Mouse (Mus musculus): ENCODE measurements around the gene Pip4k2a.

Pip4k2a gene

GRCm38 (mm10) chr2:18954422-18954821 is 43.5 kb downstream of the Pip4k2a start:
- DNase-seq, result no peak

- peak; percentile 29 for DNase-seq
Measured at GRCm38 (mm10) chr2:18952102-18952673, 45.7 kb downstream of the Pip4k2a start.

- DNase-seq, result no peak
Measured at GRCm38 (mm10) chr2:18950758-18951157, 47.2 kb downstream of the Pip4k2a start.

GRCm38 (mm10) chr2:18948741-18949140 is 49.2 kb downstream of the Pip4k2a start:
- DNase-seq, result no peak

- no peak for DNase-seq
Measured at GRCm38 (mm10) chr2:18947669-18948459, 50.1 kb downstream of the Pip4k2a start.

GRCm38 (mm10) chr2:18945438-18945837 is 52.5 kb downstream of the Pip4k2a start:
- no peak for DNase-seq

GRCm38 (mm10) chr2:18943930-18944329 is 54.0 kb downstream of the Pip4k2a start:
- DNase-seq, result no peak

- DNase-seq, result no peak
Measured at GRCm38 (mm10) chr2:18943366-18943765, 54.6 kb downstream of the Pip4k2a start.

GRCm38 (mm10) chr2:18940693-18941270 is 57.1 kb downstream of the Pip4k2a start:
- DNase-seq, result no peak

- DNase-seq, result no peak
Measured at GRCm38 (mm10) chr2:18938923-18939329, 59.0 kb downstream of the Pip4k2a start.

- no peak for DNase-seq
Measured at GRCm38 (mm10) chr2:18938232-18938631, 59.7 kb downstream of the Pip4k2a start.

GRCm38 (mm10) chr2:18937611-18938010 is 60.3 kb downstream of the Pip4k2a start:
- DNase-seq, result no peak

- DNase-seq, result no peak
Measured at GRCm38 (mm10) chr2:18936446-18936845, 61.5 kb downstream of the Pip4k2a start.

GRCm38 (mm10) chr2:18935581-18936027 is 62.3 kb downstream of the Pip4k2a start:
- no peak for DNase-seq

- DNase-seq, result no peak
Measured at GRCm38 (mm10) chr2:18934131-18934530, 63.8 kb downstream of the Pip4k2a start.

GRCm38 (mm10) chr2:18933418-18933817 is 64.5 kb downstream of the Pip4k2a start:
- DNase-seq, result no peak

- no peak for DNase-seq
Measured at GRCm38 (mm10) chr2:18930318-18931060, 67.4 kb downstream of the Pip4k2a start.

- no peak for DNase-seq
Measured at GRCm38 (mm10) chr2:18928597-18929257, 69.2 kb downstream of the Pip4k2a start.

- no peak for DNase-seq
Measured at GRCm38 (mm10) chr2:18928196-18928595, 69.7 kb downstream of the Pip4k2a start.

GRCm38 (mm10) chr2:18923806-18924595 is 73.9 kb downstream of the Pip4k2a start:
- DNase-seq, result no peak

- no peak for DNase-seq
Measured at GRCm38 (mm10) chr2:18923098-18923649, 74.8 kb downstream of the Pip4k2a start.
